In the genomic region with DNA sequence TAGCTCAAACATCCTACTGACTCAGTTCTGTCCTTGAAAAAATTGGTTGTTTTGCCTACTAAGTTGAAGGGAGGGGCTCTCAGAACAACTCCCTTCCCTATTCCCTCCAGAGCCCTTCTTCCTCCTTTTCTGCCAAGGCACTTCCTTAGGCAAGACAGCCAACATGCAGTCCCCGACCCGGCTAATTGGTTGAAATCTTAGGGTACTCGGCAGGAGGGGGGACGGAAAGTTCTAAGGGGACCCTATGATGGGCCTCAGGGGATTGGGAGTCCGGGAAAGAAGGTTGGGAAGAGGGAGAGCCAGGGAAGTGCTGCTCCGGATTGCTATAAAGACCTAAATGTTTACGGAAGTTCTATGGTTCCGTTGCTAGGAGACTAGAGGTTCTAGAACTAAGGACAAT, we compare ENCODE assay signal across 7 mouse cellular contexts. TPM values are rescaled to one million over a fixed set of nuclear protein-coding genes. Genes with fewer than 3 reads are reported as not detected.
A peak's percentile ranks its signal among the peaks of the same experiment; 100 is the strongest.
DNase-seq lines count a peak whose midpoint lies in the region; ATAC-seq and TF ChIP-seq lines count a peak whose summit lies in the region.

No protein-coding gene starts in this region.

- H3K4me3 ChIP-seq in thymus, adult 2 months (ENCODE audit: control insufficient read depth, insufficient read depth, low read length) = no peak overlapping the region
- peak overlapping the region; percentile 78 for H3K4me3 ChIP-seq in forebrain, embryonic 16.5 days (replicated peaks; ENCODE audit: low read length)
- peak overlapping the region; percentile 100 for H3K4me3 ChIP-seq in limb, embryonic 12.5 days (replicated peaks)
- peak overlapping the region; percentile 76; the same call in 1 of the 2 replicates for H3K4me3 ChIP-seq in midbrain, embryonic 16.5 days (ENCODE audit: low read depth, low read length)

- no peak for TF ChIP-seq CTCF in thymus, adult 2 months (IDR thresholded peaks at IDR 0.05; ENCODE audit: borderline replicate concordance, control insufficient read depth, extremely low read depth, insufficient read depth, low read length, poor library complexity)

- H3K4me2 ChIP-seq in forebrain, embryonic 16.5 days (ENCODE audit: low read length) = peak overlapping the region; percentile 49
- peak overlapping the region; percentile 91 for H3K4me2 ChIP-seq in limb, embryonic 12.5 days
- peak overlapping the region; percentile 37 for H3K4me2 ChIP-seq in midbrain, embryonic 16.5 days (ENCODE audit: low read length)

- no peak overlapping the region for H3K27ac ChIP-seq in thymus, adult 2 months (ENCODE audit: control insufficient read depth, insufficient read depth, low read length)
- H3K27ac ChIP-seq in forebrain, embryonic 16.5 days (ENCODE audit: low read length) = no peak overlapping the region; the same call in 1 of the 2 replicates
- H3K27ac ChIP-seq in limb, embryonic 12.5 days = no peak overlapping the region
- H3K27ac ChIP-seq in midbrain, embryonic 16.5 days (ENCODE audit: low read length) = peak overlapping the region; percentile 23; the same call in 1 of the 2 replicates

- H3K4me1 ChIP-seq in thymus, adult 2 months (replicated peaks; ENCODE audit: control insufficient read depth, insufficient read depth, low read length) = peaks cover 22% of the 10 kb centered on the region
- peaks cover 15% of the 10 kb centered on the region for H3K4me1 ChIP-seq in forebrain, embryonic 16.5 days (replicated peaks; ENCODE audit: control insufficient read depth, insufficient read depth, low read length)
- H3K4me1 ChIP-seq in limb, embryonic 12.5 days (replicated peaks) = peaks cover 9% of the 10 kb centered on the region; the same call in 1 of the 2 replicates
- H3K4me1 ChIP-seq in midbrain, embryonic 16.5 days (ENCODE audit: control insufficient read depth, insufficient read depth, low read length) = peaks cover 10% of the 10 kb centered on the region

- 0 out of 2 replicates have a peak, but pooled peaks have one; percentile 9 for TF ChIP-seq POLR2A in thymus, adult 2 months (IDR thresholded peaks at IDR 0.05; ENCODE audit: control insufficient read depth, extremely low read depth, insufficient read depth, low read length, poor library complexity)

- no peak for ATAC-seq in forebrain, embryonic 16.5 days
- peak; percentile 47; the same call in 1 of the 2 replicates for ATAC-seq in limb, embryonic 12.5 days (ENCODE audit: insufficient number of reproducible peaks, insufficient read depth, low FRiP score, low TSS enrichment, low read depth)
- no peak; the same call in 1 of the 2 replicates for ATAC-seq in midbrain, embryonic 16.5 days

- 5% methylated on average over 8 of the region's 8 CpGs for WGBS in thymus, adult 2 months
- WGBS in forebrain, embryonic 16.5 days = 9% methylated on average over 8 of the region's 8 CpGs
- 15% methylated on average over 8 of the region's 8 CpGs for WGBS in limb, embryonic 12.5 days
- 15% methylated on average over 8 of the region's 8 CpGs for WGBS in midbrain, embryonic 16.5 days

- no peaks in the 10 kb centered on the region for H3K9me3 ChIP-seq in forebrain, embryonic 16.5 days (ENCODE audit: control insufficient read depth, low read length)
- H3K9me3 ChIP-seq in limb, embryonic 12.5 days = no peaks in the 10 kb centered on the region
- H3K9me3 ChIP-seq in midbrain, embryonic 16.5 days (replicated peaks; ENCODE audit: control insufficient read depth, low read length, poor library complexity, severe bottlenecking) = no peaks in the 10 kb centered on the region

- H3K36me3 ChIP-seq in thymus, adult 2 months (ENCODE audit: control insufficient read depth, insufficient read depth, low read length) = peaks cover 23% of the 10 kb centered on the region
- H3K36me3 ChIP-seq in forebrain, embryonic 16.5 days (ENCODE audit: control insufficient read depth, insufficient read depth) = peaks cover 19% of the 10 kb centered on the region
- H3K36me3 ChIP-seq in limb, embryonic 12.5 days = peaks cover 28% of the 10 kb centered on the region
- peaks cover 24% of the 10 kb centered on the region for H3K36me3 ChIP-seq in midbrain, embryonic 16.5 days (ENCODE audit: control insufficient read depth, insufficient read depth, low read length)

- H3K27me3 ChIP-seq in thymus, adult 2 months (ENCODE audit: control insufficient read depth, insufficient read depth, low read length) = no peaks in the 10 kb centered on the region
- no peaks in the 10 kb centered on the region for H3K27me3 ChIP-seq in forebrain, embryonic 16.5 days (replicated peaks; ENCODE audit: control insufficient read depth, insufficient read depth, low read length)
- H3K27me3 ChIP-seq in limb, embryonic 12.5 days = no peaks in the 10 kb centered on the region
- H3K27me3 ChIP-seq in midbrain, embryonic 16.5 days (ENCODE audit: control insufficient read depth, insufficient read depth, low read depth, low read length) = no peaks in the 10 kb centered on the region

- H3K9ac ChIP-seq in forebrain, embryonic 16.5 days (replicated peaks; ENCODE audit: low read depth, low read length) = peak overlapping the region; percentile 11; the same call in 1 of the 2 replicates
- peak overlapping the region; percentile 96 for H3K9ac ChIP-seq in limb, embryonic 12.5 days (replicated peaks)
- H3K9ac ChIP-seq in midbrain, embryonic 16.5 days (ENCODE audit: low read depth, low read length) = no peak overlapping the region

- no peak for DNase-seq in thymus, adult 2 months
- no peak for DNase-seq in thymus, postnatal 36 days
- DNase-seq in embryo, embryonic 10 days (ENCODE audit: low spot score) = no peak
- DNase-seq in retina, postnatal 1 day = no peak

RNA-seq across cellular contexts. Expression of a gene that starts 0.2 kb away (rescaled TPM):
- polyA plus RNA-seq in thymus, adult 2 months (2012; rRNA removed) = 280 and 294 TPM in 2 replicates
- 115 and 122 TPM in 2 replicates for polyA plus RNA-seq in forebrain, embryonic 16.5 days (2015; fragmentation: Nextera tagmentation; extraction: Ambion mirVana)
- 76.5 and 80.7 TPM in 2 replicates for polyA plus RNA-seq in limb, embryonic 12.5 days (2016; fragmentation: Nextera tagmentation; extraction: Ambion mirVana)
- polyA plus RNA-seq in midbrain, embryonic 16.5 days (2015; fragmentation: Nextera tagmentation; extraction: Ambion mirVana) = 132 and 141 TPM in 2 replicates

RNA-seq across cellular contexts. Expression of a gene that starts 0.4 kb away (rescaled TPM):
- 0.34 and 1.0 TPM in 2 replicates for polyA plus RNA-seq in thymus, adult 2 months (2012; rRNA removed)
- polyA plus RNA-seq in forebrain, embryonic 16.5 days (2015; fragmentation: Nextera tagmentation; extraction: Ambion mirVana) = 0.45 and 1.2 TPM in 2 replicates
- polyA plus RNA-seq in limb, embryonic 12.5 days (2016; fragmentation: Nextera tagmentation; extraction: Ambion mirVana) = 0.64 and 1.1 TPM in 2 replicates
- polyA plus RNA-seq in midbrain, embryonic 16.5 days (2015; fragmentation: Nextera tagmentation; extraction: Ambion mirVana) = 0.69 and 0.96 TPM in 2 replicates

RNA-seq across cellular contexts. Expression of a gene that starts 25.1 kb away (rescaled TPM):
- polyA plus RNA-seq in thymus, adult 2 months (2012; rRNA removed) = 2.9 and 3.7 TPM in 2 replicates
- 26.1 and 30.6 TPM in 2 replicates for polyA plus RNA-seq in forebrain, embryonic 16.5 days (2015; fragmentation: Nextera tagmentation; extraction: Ambion mirVana)
- polyA plus RNA-seq in limb, embryonic 12.5 days (2016; fragmentation: Nextera tagmentation; extraction: Ambion mirVana) = 0.14 and 0.35 TPM in 2 replicates
- 44.6 and 50.2 TPM in 2 replicates for polyA plus RNA-seq in midbrain, embryonic 16.5 days (2015; fragmentation: Nextera tagmentation; extraction: Ambion mirVana)

RNA-seq across cellular contexts. Expression of a gene that starts 26.1 kb away (rescaled TPM):
- polyA plus RNA-seq in thymus, adult 2 months (2012; rRNA removed) = 0.33 and 0.35 TPM in 2 replicates
- polyA plus RNA-seq in forebrain, embryonic 16.5 days (2015; fragmentation: Nextera tagmentation; extraction: Ambion mirVana) = 4.8 and 8.5 TPM in 2 replicates
- 0.17 and 0.30 TPM in 2 replicates for polyA plus RNA-seq in limb, embryonic 12.5 days (2016; fragmentation: Nextera tagmentation; extraction: Ambion mirVana)
- polyA plus RNA-seq in midbrain, embryonic 16.5 days (2015; fragmentation: Nextera tagmentation; extraction: Ambion mirVana) = 10.4 TPM in 2 replicates

RNA-seq across cellular contexts. Expression of a gene that starts 38.9 kb away (rescaled TPM):
- polyA plus RNA-seq in thymus, adult 2 months (2012; rRNA removed) = 42.5 and 64.9 TPM in 2 replicates
- polyA plus RNA-seq in forebrain, embryonic 16.5 days (2015; fragmentation: Nextera tagmentation; extraction: Ambion mirVana) = 3.0 and 3.7 TPM in 2 replicates
- polyA plus RNA-seq in limb, embryonic 12.5 days (2016; fragmentation: Nextera tagmentation; extraction: Ambion mirVana) = 4.1 and 4.6 TPM in 2 replicates
- 2.9 and 3.2 TPM in 2 replicates for polyA plus RNA-seq in midbrain, embryonic 16.5 days (2015; fragmentation: Nextera tagmentation; extraction: Ambion mirVana)

Comparison
In these comparisons a context has a peak if more than half of its experiments do, and no peak if none do; other contexts are left out.
1. H3K4me2 ChIP-seq: peak in every context shown above with its lines; median percentile 91 in limb, embryonic 12.5 days; 49 in forebrain, embryonic 16.5 days; 37 in midbrain, embryonic 16.5 days.